Mouse (Mus musculus) CD4-positive, CD25-positive, alpha-beta regulatory T cell, adult 2 months (primary cell): ENCODE results near the gene Spaca7.
A peak's percentile ranks its signal among the peaks of the same experiment; 100 is the strongest.
"Not testable (repeated sequence)": the region's sequence is repeated elsewhere in the genome, so short reads cannot be mapped to it uniquely, and the experiment has no call there.

Experiments used
- DNase-seq: peaks from one replicate; pipeline ENCODE4 v3.0.0-alpha.2; 2012; ENCODE audit warnings: low read depth, low spot score

Gene Spaca7

DNA sequence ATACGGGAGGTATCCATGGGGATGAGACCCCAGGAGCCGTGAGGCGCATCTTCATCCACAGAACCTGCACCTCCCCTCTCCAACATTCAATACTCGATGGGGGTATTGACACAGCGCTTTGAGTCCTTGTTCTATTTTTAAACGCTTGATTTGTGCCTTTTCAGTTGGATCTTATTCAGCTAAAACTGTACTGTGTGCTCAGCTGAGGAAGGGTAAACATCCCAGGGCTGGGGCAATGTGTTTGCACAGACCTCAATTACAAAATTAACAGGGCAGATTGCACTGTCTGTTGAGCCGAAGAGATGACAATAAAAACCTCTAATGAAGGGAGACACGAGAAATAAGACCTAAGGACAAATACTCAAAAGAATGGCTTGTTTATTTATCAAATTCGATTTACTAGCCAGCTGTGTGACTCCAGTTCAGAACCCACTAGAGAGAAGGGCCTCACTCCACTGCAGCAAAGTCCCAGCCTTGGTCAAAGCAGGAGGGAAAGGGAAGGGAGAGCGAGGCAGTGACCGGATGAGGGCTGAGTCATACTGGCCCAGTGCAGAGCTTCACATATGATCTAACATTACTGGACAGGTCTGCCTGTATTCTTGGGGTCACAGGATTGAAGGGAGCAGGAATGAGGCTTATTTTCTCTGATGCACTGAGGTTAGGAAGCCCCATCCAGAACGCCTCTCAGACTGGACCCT lies 37.1 kb downstream of the Spaca7 start:
- DNase-seq: no peak

DNA sequence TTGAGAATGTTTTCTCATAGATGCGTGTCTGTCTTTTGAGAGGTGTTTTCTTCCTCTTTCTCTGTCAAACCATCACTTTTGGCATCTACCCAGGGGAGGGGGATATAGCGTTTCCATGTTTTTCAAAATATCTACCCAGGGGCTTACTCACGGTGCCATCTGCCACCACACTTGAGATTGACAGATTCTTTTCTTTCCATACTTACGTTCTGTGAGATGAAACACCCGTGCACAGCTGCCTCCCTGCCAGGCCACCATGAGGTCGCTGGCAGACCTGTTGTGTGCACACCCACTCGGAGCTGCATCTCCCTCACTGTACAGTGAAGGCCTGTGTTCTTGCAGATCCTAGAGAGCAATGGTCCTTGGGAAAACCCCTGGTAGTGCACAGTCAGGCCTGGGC lies 40.4 kb downstream of the Spaca7 start:
- no peak for DNase-seq

DNA sequence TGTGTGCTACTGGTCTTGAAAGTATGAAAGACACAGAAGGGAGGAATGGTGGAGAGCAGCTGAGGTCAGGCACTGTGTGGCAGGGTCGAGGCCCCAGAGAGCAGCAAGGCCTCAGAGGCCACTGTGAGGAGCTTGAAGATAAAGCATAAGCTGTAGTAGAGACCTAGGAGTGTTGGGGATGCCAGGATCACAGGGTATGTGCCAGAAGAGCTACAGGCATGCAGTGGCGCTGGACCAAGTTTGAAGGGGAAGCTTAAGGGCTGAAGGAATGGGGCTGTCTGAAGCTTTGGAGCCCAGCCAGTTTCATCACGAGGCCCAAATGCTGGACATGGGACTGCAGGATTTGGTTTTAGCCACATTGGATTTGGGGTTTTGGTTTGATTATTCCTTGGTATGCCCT lies 44.5 kb downstream of the Spaca7 start:
- DNase-seq: not testable (repeated sequence)

DNA sequence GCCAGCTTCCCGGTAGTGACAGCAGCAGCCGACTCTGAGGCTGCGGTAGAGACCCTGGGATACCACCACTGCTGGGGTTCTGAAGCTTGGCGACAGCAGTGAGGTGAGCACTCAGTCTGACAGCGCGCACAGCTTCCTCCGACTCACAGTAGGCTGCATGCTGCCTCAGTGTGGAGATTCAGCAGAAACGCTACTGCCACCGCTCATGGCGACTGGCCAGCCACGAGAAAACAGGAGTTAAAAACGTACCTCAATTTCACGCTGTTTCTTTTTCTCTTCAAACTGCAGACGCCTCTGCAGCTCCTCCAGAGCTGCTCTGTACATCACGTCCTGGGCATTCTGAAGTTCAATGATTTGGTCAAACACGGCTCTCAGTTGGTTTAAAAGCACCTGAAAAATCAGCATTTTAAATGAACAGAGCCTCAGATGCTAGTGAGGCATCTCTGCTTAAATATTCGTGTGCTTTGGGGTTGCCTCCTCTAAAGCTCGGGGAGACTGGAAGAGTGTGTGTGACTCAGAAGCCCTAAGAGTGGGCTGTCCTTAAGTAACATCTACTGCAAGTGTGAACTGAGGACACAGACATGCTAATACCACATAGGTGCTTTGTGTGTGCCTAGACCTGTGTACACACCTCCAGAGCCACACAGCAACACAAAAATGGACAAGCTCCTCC lies 48.9 kb downstream of the Spaca7 start:
- DNase-seq: no peak

DNA sequence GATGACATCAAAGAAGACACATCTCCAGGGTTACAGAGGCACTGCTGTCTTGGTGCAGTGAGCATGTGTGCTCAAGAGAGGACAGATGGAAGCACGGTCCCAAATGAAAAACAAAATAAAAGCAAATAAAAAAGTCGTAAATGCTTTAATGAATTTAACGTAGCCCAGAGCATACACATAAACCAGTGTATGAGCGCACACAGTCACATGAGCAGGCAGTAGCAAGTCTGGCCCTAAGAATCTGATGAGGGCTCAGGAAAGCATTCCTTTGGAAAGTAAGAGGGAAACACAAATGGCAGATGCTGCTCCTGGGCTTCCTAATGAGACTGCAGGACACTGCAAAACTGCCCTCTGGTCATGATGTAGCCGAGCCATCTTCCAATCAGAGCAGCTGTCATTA lies 53.1 kb downstream of the Spaca7 start:
- no peak for DNase-seq

DNA sequence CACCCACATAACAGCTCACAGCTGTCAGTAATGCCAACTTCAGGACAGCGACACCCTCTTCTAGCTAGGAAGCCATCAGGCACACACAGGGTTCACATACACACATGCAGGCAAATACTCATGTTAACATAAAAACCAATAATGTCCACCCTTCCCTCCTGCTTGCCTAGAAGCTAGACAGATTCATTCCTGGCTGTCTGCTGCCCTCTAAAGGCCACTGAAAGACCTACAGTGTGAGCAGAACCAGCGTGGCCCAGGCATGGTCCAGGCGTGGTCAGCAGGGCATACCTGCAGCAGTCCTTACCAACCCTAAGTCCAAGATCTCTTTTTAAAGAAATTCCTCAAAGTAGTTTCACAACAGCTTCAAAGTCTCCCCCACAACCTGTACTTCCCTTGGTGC lies 56.2 kb downstream of the Spaca7 start:
- DNase-seq: peak; percentile 42

DNA sequence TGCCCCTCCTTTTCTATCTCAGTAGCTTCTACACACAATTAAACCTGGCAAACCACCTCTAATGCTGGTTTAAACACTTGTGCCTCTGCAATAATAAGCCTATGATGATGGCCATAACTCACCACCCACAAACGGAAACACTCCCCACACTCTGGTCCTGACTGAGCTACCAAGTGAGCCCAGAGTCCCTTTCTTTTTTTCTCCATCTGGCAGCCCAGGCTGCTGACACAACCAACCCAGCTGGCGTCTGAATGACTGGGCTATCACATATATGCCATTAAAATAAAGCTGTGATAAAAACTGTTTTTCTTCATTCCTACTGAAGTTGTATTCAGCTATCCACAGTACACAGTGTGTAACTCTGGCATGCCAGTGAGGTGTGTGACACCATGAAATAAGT lies 62.5 kb downstream of the Spaca7 start:
- no peak for DNase-seq

DNA sequence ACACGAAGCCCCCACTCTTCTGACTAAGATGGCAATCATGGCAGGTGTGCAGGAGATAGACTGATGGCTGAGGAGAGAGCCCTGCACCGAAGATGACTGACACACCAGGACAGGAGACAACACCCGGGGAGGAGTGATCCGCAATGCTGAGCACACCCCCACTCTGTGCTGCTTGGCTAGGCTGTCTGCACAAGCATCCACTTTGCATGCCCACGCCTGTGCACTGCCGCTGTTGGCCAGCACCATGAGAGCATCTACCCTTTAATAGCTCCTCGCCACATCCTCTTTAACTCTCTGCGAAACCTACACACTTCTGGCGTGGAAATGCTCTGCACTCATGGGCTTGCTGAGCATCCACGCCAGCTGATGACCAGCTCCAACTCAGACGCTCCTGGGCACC lies 65.6 kb downstream of the Spaca7 start:
- DNase-seq: no peak

DNA sequence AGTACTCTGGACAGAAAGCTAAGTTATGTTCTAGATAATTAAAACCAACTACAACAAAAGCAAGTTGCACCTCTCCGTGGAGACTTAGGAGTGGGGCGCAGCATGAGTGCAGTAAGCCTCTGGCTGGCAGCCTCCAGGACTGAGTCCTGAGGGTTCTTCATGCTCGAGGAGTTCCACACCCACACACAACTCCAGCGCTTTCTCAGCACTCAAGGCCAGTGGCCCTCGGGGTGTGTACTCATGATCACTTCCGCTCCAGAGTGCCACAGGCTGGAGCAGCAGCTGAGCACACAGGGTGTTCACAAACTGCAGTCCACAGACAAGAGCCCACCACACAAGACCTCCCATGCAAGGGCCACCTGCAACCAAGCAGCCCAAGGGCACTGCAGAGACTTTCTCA lies 68.7 kb downstream of the Spaca7 start:
- no peak for DNase-seq

DNA sequence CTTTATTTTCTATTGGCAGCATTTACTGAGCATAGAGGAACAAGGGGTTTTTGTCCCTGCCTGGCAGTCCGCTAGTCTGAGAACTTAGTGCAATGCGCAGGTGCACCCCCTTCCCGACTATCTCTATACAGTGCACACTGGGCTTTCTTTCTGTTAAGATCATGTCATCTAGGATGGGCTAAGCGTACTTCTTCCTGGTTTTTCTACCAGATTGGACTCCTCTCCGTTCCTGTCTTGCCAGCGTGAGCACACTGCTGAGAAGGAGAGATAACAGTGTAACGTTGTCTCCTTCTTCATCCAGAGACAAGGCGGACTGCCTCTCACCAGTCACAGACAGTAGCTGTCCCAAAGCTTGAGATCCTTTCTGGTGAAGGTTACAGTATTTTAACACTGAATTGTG lies 71.5 kb downstream of the Spaca7 start:
- DNase-seq: no peak

DNA sequence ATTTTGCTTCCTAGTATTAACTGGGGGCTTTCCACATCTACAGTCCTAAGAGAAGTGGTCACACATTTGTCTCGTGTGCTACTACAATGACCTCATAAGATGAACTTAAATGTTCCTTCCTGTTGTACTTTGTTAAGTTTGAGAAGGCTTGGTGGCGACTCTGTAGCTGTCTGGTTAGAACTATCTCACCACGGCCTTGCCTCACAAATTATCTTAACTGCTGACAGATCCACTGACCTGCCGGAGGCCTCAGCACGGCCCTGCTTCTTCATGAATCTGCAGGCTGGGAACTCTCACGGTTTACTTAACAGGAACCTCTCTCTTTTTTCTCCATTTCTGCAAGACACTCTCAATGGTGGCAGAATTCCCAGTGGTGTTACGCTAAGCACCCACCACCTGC lies 72.1 kb downstream of the Spaca7 start:
- no peak for DNase-seq

DNA sequence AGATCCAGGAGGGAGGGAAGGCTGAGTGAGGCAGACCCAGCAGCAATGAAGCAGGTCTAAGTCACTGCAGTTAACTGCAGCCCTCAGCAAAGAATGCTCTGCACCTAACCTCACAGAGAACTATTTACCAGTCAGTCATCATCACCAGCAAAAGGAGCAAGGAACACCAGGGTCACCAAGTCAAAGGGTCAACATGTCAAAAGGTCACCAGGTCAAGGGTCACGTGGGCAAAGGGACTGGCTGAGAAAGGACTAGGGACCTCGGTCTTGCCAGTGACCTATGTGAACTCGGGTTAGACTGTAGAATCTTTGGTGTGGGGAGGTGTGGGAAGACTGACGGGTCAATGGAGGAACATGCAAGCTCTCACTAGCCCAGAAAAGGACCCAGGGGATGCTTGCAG lies 73.7 kb downstream of the Spaca7 start:
- DNase-seq: no peak

DNA sequence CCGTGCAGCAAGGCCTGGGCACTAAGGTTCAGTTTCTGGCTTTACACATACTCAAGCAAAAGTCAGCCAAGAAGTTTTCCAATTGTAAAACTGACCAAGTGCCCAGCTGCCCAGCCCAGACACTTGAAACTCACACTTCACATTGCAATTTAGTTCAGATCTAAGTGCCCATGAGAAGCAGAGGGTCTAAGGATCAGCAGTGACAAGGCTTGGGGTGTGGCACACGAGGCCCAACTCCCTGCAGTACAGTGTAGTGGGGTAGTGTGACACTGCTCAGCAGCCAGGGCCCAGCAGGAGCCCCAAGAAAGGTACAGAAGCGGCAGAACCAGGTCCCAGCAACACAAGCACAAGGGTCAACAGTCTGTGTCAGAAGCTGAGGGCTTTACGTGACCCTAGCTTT lies 76.1 kb downstream of the Spaca7 start:
- no peak for DNase-seq
